Mouse (Mus musculus): ENCODE measurements around the gene Drd2.

GRCm38 (mm10) chr9:49295101-49295500 is 45.3 kb upstream of the Drd2 start:
- no peak for TF ChIP-seq CTCF (IDR thresholded peaks at IDR 0.05; ENCODE audit: control insufficient read depth, insufficient read depth, low read length)
- TF ChIP-seq POLR2A (IDR thresholded peaks at IDR 0.05; ENCODE audit: borderline replicate concordance, control insufficient read depth, low read depth, low read length), result no peak
